11 mouse cellular contexts compared by ENCODE assay signal in the genomic region with DNA sequence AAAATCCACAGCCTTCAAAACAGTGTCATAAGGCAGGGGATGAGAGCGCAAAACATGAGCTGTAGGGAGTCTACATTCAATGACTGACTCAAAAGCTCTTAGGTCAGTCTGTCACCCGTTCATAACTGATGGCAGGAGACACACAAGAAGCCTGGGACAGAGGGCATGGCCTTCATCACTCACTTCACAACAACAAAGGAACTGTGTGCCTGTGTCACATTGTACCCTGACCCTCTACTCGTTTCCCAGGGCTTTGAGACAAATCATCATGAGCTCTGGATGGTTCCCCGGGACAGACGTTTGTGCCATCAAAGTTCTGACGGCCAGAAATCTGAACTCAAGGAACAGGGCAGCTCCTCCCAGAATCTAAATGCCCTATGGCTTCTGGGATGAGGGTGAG.
"Had no signal": no experiment of that assay in that cellular context is flagged by ENCODE, and none has a peak within 500 bp of the region (broad histone marks: within the 10 kb centered on the region; RNA-seq: fewer than 3 reads in every experiment).

No protein-coding gene starts in this region.

- H3K27ac ChIP-seq: limb, embryonic 13.5 days; stomach, postnatal 0 days had no signal

- H3K9ac ChIP-seq: limb, embryonic 13.5 days had no signal

- DNase-seq: kidney, adult 8-10 months; kidney, postnatal 25 days; left cerebral cortex, postnatal 4 days; liver, embryonic 13.5 days; lung, adult 18-20 months; midbrain, embryonic 14.5 days; right cerebral cortex, adult 18-20 months; right cerebral cortex, postnatal 25 days; thymus, postnatal 4 days had no signal

- H3K27me3 ChIP-seq: limb, embryonic 13.5 days; liver, embryonic 13.5 days had no signal

- H3K9me3 ChIP-seq: limb, embryonic 13.5 days; liver, embryonic 13.5 days had no signal

- H3K4me1 ChIP-seq: limb, embryonic 13.5 days had no signal

- H3K36me3 ChIP-seq: limb, embryonic 13.5 days; liver, embryonic 13.5 days had no signal

- H3K4me3 ChIP-seq: limb, embryonic 13.5 days; liver, embryonic 13.5 days had no signal

- H3K4me2 ChIP-seq: limb, embryonic 13.5 days; liver, embryonic 13.5 days had no signal
